Mouse (Mus musculus): Measurements from ENCODE around the gene Chrd.

GRCm38 (mm10) chr16:20690774-20691173 lies 42.2 kb upstream of the Chrd start:
- TF ChIP-seq CTCF (IDR thresholded peaks at IDR 0.05; ENCODE audit: low read depth, low read length): no peak
- TF ChIP-seq POLR2A (IDR thresholded peaks at IDR 0.05; ENCODE audit: insufficient read depth, low read length): no peak
- no peak for TF ChIP-seq EP300 (IDR thresholded peaks at IDR 0.05; ENCODE audit: insufficient read depth, low read depth, low read length)

Measured in ES-Bruce4 (cell line).